Mouse (Mus musculus): Measurements from ENCODE around the gene Gm17334.

The Gm17334 gene

GRCm38 (mm10) chr11:53773087-53773486 is at the start of gene Gm17334:
Gene Gm17334 (minus strand): TSS chr11:53773187.
- DNase-seq (ENCODE audit: low spot score in 2 of 2), result no peak

GRCm38 (mm10) chr11:53821945-53822338 is 49.0 kb upstream of the Gm17334 start:
- no peak for DNase-seq (ENCODE audit: low spot score in 2 of 2)

GRCm38 (mm10) chr11:53821230-53821944 is 48.4 kb upstream of the Gm17334 start:
- no peak for DNase-seq (ENCODE audit: low spot score in 2 of 2)

- DNase-seq (ENCODE audit: low spot score in 2 of 2), result no peak
Measured at GRCm38 (mm10) chr11:53820516-53821170, 47.7 kb upstream of the Gm17334 start.

- DNase-seq (ENCODE audit: low spot score in 2 of 2), result no peak
Measured at GRCm38 (mm10) chr11:53819511-53819910, 46.5 kb upstream of the Gm17334 start.

- DNase-seq (ENCODE audit: low spot score in 2 of 2), result no peak
Measured at GRCm38 (mm10) chr11:53818794-53819193, 45.8 kb upstream of the Gm17334 start.

GRCm38 (mm10) chr11:53816841-53817375 is 43.9 kb upstream of the Gm17334 start:
- no peak for DNase-seq (ENCODE audit: low spot score in 2 of 2)

- DNase-seq (ENCODE audit: low spot score in 2 of 2), result no peak
Measured at GRCm38 (mm10) chr11:53814810-53815209, 41.8 kb upstream of the Gm17334 start.

- DNase-seq (ENCODE audit: low spot score in 2 of 2), result no peak
Measured at GRCm38 (mm10) chr11:53813001-53813868, 40.2 kb upstream of the Gm17334 start.

GRCm38 (mm10) chr11:53811312-53811711 is 38.3 kb upstream of the Gm17334 start:
- DNase-seq (ENCODE audit: low spot score in 2 of 2), result no peak

GRCm38 (mm10) chr11:53810749-53811148 is 37.8 kb upstream of the Gm17334 start:
- no peak for DNase-seq (ENCODE audit: low spot score in 2 of 2)

- no peak for DNase-seq (ENCODE audit: low spot score in 2 of 2)
Measured at GRCm38 (mm10) chr11:53810156-53810555, 37.2 kb upstream of the Gm17334 start.

- no peak for DNase-seq (ENCODE audit: low spot score in 2 of 2)
Measured at GRCm38 (mm10) chr11:53809354-53809753, 36.4 kb upstream of the Gm17334 start.

- DNase-seq (ENCODE audit: low spot score in 2 of 2), result no peak
Measured at GRCm38 (mm10) chr11:53805786-53806185, 32.8 kb upstream of the Gm17334 start.

- DNase-seq (ENCODE audit: low spot score in 2 of 2), result no peak
Measured at GRCm38 (mm10) chr11:53804569-53805344, 31.8 kb upstream of the Gm17334 start.

- no peak for DNase-seq (ENCODE audit: low spot score in 2 of 2)
Measured at GRCm38 (mm10) chr11:53803494-53803893, 30.5 kb upstream of the Gm17334 start.

GRCm38 (mm10) chr11:53803093-53803492 is 30.1 kb upstream of the Gm17334 start:
- DNase-seq (ENCODE audit: low spot score in 2 of 2), result no peak

GRCm38 (mm10) chr11:53800975-53801374 is 28.0 kb upstream of the Gm17334 start:
- DNase-seq (ENCODE audit: low spot score in 2 of 2), result no peak

- DNase-seq (ENCODE audit: low spot score in 2 of 2), result no peak
Measured at GRCm38 (mm10) chr11:53800036-53800435, 27.0 kb upstream of the Gm17334 start.

- no peak for DNase-seq (ENCODE audit: low spot score in 2 of 2)
Measured at GRCm38 (mm10) chr11:53798041-53798711, 25.2 kb upstream of the Gm17334 start.
